Mouse (Mus musculus) intestine, embryonic 15.5 days (tissue): ENCODE results near the gene Paip2b. TPM values are rescaled to one million over a fixed set of nuclear protein-coding genes. Genes with fewer than 3 reads are reported as not detected.
A peak's percentile ranks its signal among the peaks of the same experiment; 100 is the strongest.

ENCODE experiments used
- ATAC-seq: fragments of 200-750 bp; cut with Nextera tagmentation; 2 replicates; pipeline ENCODE4 v1.8.0; 2017; ENCODE audit warnings: moderate TSS enrichment, moderate library complexity
- H3K27ac ChIP-seq: fragments of 300-500 bp; sonication (generic); 2 replicates; pipeline ENCODE4 v1.5.1; 2015; ENCODE audit warnings: mild to moderate bottlenecking, inconsistent platforms
- H3K27me3 ChIP-seq: fragments of 300-500 bp; sonication (generic); replicated peaks from 2 replicates; pipeline ENCODE4 v1.6.1; 2015; ENCODE audit warnings: inconsistent platforms
- H3K36me3 ChIP-seq: fragments of 300-500 bp; sonication (generic); 2 replicates; pipeline ENCODE4 v1.6.1; 2015; ENCODE audit warnings: inconsistent platforms
- H3K4me1 ChIP-seq: fragments of 300-500 bp; sonication (generic); replicated peaks from 2 replicates; pipeline ENCODE4 v1.6.1; 2015; ENCODE audit warnings: inconsistent platforms
- H3K4me2 ChIP-seq: fragments of 300-500 bp; sonication (generic); replicated peaks from 2 replicates; pipeline ENCODE4 v1.6.1; 2015; ENCODE audit warnings: mild to moderate bottlenecking, inconsistent platforms
- H3K4me3 ChIP-seq: fragments of 300-500 bp; sonication (generic); replicated peaks from 2 replicates; pipeline ENCODE4 v1.5.1; 2015; ENCODE audit warnings: inconsistent platforms
- H3K9ac ChIP-seq: fragments of 300-500 bp; sonication (generic); 2 replicates; pipeline ENCODE4 v1.6.1; 2015; ENCODE audit warnings: inconsistent platforms
- H3K9me3 ChIP-seq: fragments of 300-500 bp; sonication (generic); 2 replicates; pipeline ENCODE4 v1.6.1; 2016; ENCODE audit warnings: inconsistent platforms
- WGBS: fragments of 180-500 bp; shearing (Covaris S2); methylation state at CpG from one replicate; pipeline ENCODE4 v1.1.7; 2015; 5-methylcytosine and 5-hydroxymethylcytosine counted together
- polyA plus RNA-seq: library from polyadenylated mRNA; unstranded; fragments of >200 nt; fragmentation: Nextera tagmentation; extraction: Ambion mirVana; gene quantifications from 2 replicates; pipeline ENCODE4 v1.2.1, GENCODE M21; 2015

The Paip2b gene
- polyA plus RNA-seq, 1 experiment from 2014 or later, result 15.7 TPM

- Histone ChIP-seq H3K36me3 (no peaks in the 10 kb centered on the region), H3K4me3 (peak overlapping the region; percentile 34), H3K27ac (no peak overlapping the region), H3K9me3 (no peaks in the 10 kb centered on the region), H3K4me2 (peak overlapping the region; percentile 73), H3K4me1 (peaks cover 16% of the 10 kb centered on the region), H3K9ac (peak overlapping the region; percentile 36), H3K27me3 (peaks cover 33% of the 10 kb centered on the region)
- 2% methylated on average over 35 of the region's 35 CpGs for WGBS
- peak; percentile 80 for ATAC-seq
Measured at GRCm38 (mm10) chr6:83762880-83763431, 68.6 kb downstream of the Paip2b start.

GRCm38 (mm10) chr6:83762344-83762743, 69.2 kb downstream of the Paip2b start, which contains the start of gene Ankrd53:
Gene Ankrd53, plus strand, starts transcription at chr6:83762644.
- peak within 1 kb of the TSS; percentile 34 for H3K4me3 ChIP-seq
- H3K4me2 ChIP-seq, result peak within 1 kb of the TSS; percentile 73
- H3K27me3 ChIP-seq, result peaks cover 39% of the 10 kb centered on the region
- peak within 1 kb of the TSS; percentile 36 for H3K9ac ChIP-seq
- H3K9me3 ChIP-seq, result no peaks in the 10 kb centered on the region
- peaks cover 19% of the 10 kb centered on the region for H3K4me1 ChIP-seq
- WGBS, result 28% methylated on average over 6 of the region's 6 CpGs
- no peaks in the 10 kb centered on the region for H3K36me3 ChIP-seq
- no peak within 1 kb of the TSS for H3K27ac ChIP-seq
- no peak for ATAC-seq

GRCm38 (mm10) chr6:83756051-83756450, 75.5 kb downstream of the Paip2b start:
- H3K4me2 ChIP-seq, result no peak overlapping the region
- 78% methylated on average over 9 of the region's 9 CpGs for WGBS

More at GRCm38 (mm10) chr6:83756051-83756450, 75.5 kb downstream of the Paip2b start:
- ATAC-seq, result no peak
- Histone ChIP-seq H3K4me1 (peaks cover 7% of the 10 kb centered on the region), H3K36me3 (no peaks in the 10 kb centered on the region), H3K27me3 (peaks cover 41% of the 10 kb centered on the region), H3K9ac (no peak overlapping the region), H3K4me3 (no peak overlapping the region), H3K9me3 (no peaks in the 10 kb centered on the region), H3K27ac (no peak overlapping the region)

Other genes starting within 250 kb of the Paip2b start
- gene Clec4f, start 175.6 kb downstream of the Paip2b start, polyA plus RNA-seq, result 0.09 and 0.15 TPM in 2 replicates
- not detected in 2 replicates for gene Cd207, start 153.9 kb downstream of the Paip2b start, polyA plus RNA-seq
- not detected in 2 replicates for gene Vax2, start 120.5 kb downstream of the Paip2b start, polyA plus RNA-seq
- gene Atp6v1b1, start 88.8 kb downstream of the Paip2b start, polyA plus RNA-seq, result 0.08 TPM in 1 of 2 replicates, not detected in the other
- 0.13 TPM in 1 of 2 replicates, not detected in the other for gene Ankrd53, start 69.1 kb downstream of the Paip2b start, polyA plus RNA-seq
- gene Tex261, start 55.9 kb downstream of the Paip2b start, polyA plus RNA-seq, result 84.2 and 86.4 TPM in 2 replicates
- gene Nagk, start 36.8 kb downstream of the Paip2b start, polyA plus RNA-seq, result 90.4 and 98.4 TPM in 2 replicates
- 43.3 and 49.9 TPM in 2 replicates for gene Zfp638, start 35.4 kb upstream of the Paip2b start, polyA plus RNA-seq
- gene Dysf, start 176.8 kb upstream of the Paip2b start, polyA plus RNA-seq, result 7.0 and 8.6 TPM in 2 replicates